Mouse (Mus musculus) spleen, adult 18-20 months (tissue): Measurements from ENCODE around the gene Ghitm.
"Not testable (repeated sequence)": the region's sequence is repeated elsewhere in the genome, so short reads cannot be mapped to it uniquely, and the experiment has no call there.

ENCODE experiments used
- DNase-seq, 2 experiments: peaks; one replicate each; pipeline ENCODE4 v3.0.0; 2022; ENCODE audit warnings: mixed read lengths in 2 of 2

Ghitm gene

GRCm38 (mm10) chr14:37135127-37135593, at the start of gene Ghitm:
Gene Ghitm, minus strand, starts transcription at chr14:37135272.
- peak; percentile 93 to 95 for DNase-seq

GRCm38 (mm10) chr14:37184871-37185270, 49.8 kb upstream of the Ghitm start:
- no peak for DNase-seq

GRCm38 (mm10) chr14:37174484-37174883, 39.4 kb upstream of the Ghitm start:
- DNase-seq = no peak

- DNase-seq = no peak
Measured at GRCm38 (mm10) chr14:37165266-37165926, 30.3 kb upstream of the Ghitm start.

GRCm38 (mm10) chr14:37164392-37165032, 29.4 kb upstream of the Ghitm start:
- DNase-seq = no peak

- DNase-seq = no peak
Measured at GRCm38 (mm10) chr14:37163277-37163956, 28.3 kb upstream of the Ghitm start.

GRCm38 (mm10) chr14:37154391-37154790, 19.3 kb upstream of the Ghitm start:
- DNase-seq = no peak

GRCm38 (mm10) chr14:37139051-37139710, 4.1 kb upstream of the Ghitm start:
- no peak for DNase-seq

GRCm38 (mm10) chr14:37137596-37137995, 2.5 kb upstream of the Ghitm start:
- DNase-seq = not testable (repeated sequence)

GRCm38 (mm10) chr14:37136110-37136509, 1.0 kb upstream of the Ghitm start:
- no peak for DNase-seq

- DNase-seq = no peak
Measured at GRCm38 (mm10) chr14:37135671-37136070, 599 bp upstream of the Ghitm start.

GRCm38 (mm10) chr14:37134304-37135126, 557 bp downstream of the Ghitm start:
- no peak for DNase-seq

- peak in 1 of 2 experiments; percentile 32 for DNase-seq
Measured at GRCm38 (mm10) chr14:37127652-37128051, 7.4 kb downstream of the Ghitm start.

GRCm38 (mm10) chr14:37119233-37119632, 15.8 kb downstream of the Ghitm start:
- no peak for DNase-seq

GRCm38 (mm10) chr14:37113922-37114321, 21.1 kb downstream of the Ghitm start, which contains the start of gene 2610528A11Rik:
Gene 2610528A11Rik, minus strand, starts transcription at chr14:37114022.
- DNase-seq = no peak

- DNase-seq = no peak
Measured at GRCm38 (mm10) chr14:37112931-37113330, 22.1 kb downstream of the Ghitm start.

- DNase-seq = no peak
Measured at GRCm38 (mm10) chr14:37111371-37111770, 23.7 kb downstream of the Ghitm start.

GRCm38 (mm10) chr14:37110456-37110855, 24.6 kb downstream of the Ghitm start:
- DNase-seq = no peak

- DNase-seq = no peak
Measured at GRCm38 (mm10) chr14:37109975-37110374, 25.1 kb downstream of the Ghitm start.

GRCm38 (mm10) chr14:37109460-37109859, 25.6 kb downstream of the Ghitm start:
- no peak for DNase-seq

GRCm38 (mm10) chr14:37105846-37106245, 29.2 kb downstream of the Ghitm start:
- no peak for DNase-seq

GRCm38 (mm10) chr14:37104747-37105146, 30.3 kb downstream of the Ghitm start:
- DNase-seq = no peak
